Mouse (Mus musculus): ENCODE measurements around the gene Aldh1a3. TPM values are rescaled to one million over a fixed set of nuclear protein-coding genes. Genes with fewer than 3 reads are reported as not detected.
A peak's percentile ranks its signal among the peaks of the same experiment; 100 is the strongest.

Gene Aldh1a3
- 2.3 and 3.1 TPM in 2 replicates for polyA plus RNA-seq (2012; rRNA removed)

DNA sequence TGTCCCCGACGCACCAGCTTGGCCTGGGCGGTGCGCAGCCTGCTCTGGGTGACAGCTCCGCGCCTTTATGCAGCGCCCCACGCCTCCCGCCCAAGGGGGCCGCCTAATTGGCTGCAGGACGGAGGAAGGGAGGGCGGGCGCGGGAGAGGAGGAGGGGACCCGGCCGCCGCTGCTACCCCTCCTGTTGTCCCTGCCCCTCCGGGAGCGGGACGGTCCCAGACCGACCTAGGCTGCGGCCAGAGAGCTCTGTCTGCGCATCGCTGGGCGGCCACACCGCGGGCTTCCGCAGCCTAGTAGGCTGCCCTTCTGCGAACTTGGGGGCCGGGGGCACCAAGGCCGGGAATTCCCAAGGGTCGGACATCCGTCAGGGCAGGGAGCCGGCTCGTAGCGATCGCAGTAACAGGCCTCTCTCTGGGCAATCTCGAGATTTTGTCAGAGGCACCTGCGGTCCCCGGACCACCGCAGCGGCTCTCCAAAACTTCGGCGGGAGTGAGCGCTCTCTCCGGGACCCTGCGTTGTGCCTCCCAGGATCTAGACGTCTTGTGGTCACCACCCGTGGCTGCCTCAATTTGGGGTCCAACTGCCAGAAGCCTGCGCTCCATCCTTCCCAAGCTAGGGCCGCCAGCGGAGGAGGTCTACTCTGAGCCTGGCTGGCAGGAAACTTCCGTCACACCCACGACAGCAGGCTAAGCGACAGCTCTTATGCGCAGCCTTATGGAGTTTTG lies at the start of gene Aldh1a3:
TSS of gene Aldh1a3 (minus strand) at position 81 of the 725 bp plus-strand sequence.
- peak in 1 of 2 experiments; percentile 48 for DNase-seq (ENCODE audit: extremely low spot score in 1 of 2, low spot score in 1 of 2)

DNA sequence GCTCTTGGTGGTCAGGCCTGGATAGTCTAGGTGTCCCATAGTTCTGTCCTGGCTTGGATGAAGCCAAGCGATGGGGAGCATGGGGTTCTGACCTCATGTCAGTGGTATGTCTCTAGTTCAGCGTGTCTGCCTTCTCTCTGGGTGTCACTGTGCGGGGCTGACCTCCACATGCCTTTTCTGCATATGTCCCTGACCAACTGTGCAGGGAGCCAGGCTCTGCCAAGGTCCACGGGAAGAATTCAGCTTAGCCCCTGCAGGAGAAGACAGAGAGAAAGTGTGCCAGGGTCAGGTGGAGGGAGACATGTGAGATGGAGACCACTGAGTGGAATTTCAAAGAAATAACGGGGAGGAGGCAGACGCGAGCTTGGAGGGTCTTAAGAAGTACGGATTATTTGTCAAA lies 49.0 kb upstream of the Aldh1a3 start:
- no peak for DNase-seq (ENCODE audit: extremely low spot score in 1 of 2, low spot score in 1 of 2)

DNA sequence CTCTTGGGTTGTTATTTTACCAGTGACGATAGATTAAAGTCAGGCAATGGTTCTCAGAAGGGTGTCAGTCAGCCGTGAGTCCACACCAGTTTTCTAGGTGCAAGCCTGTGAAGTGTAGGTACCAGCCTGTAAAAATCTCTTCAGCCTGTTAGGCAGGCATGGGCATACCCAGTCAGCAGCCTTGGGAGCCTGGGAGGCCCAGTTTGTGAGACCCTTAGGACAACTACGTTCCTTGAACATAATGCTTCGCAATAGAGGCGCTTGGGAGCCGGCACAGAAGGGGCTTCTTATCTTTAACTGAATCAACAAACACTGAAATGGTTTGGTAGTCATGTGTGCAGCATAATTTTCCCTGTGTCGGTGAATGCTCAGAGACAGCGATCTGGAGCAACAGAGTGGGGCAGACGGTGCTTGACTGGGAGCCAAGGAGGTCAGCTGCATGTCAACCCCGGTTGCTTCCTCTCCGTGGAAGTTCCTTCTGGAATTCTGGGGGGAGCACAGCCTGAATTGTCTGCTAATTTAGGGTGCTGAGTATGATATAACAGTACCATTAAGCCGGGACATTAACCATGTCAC lies 44.4 kb upstream of the Aldh1a3 start:
- DNase-seq (ENCODE audit: extremely low spot score in 1 of 2, low spot score in 1 of 2): no peak

DNA sequence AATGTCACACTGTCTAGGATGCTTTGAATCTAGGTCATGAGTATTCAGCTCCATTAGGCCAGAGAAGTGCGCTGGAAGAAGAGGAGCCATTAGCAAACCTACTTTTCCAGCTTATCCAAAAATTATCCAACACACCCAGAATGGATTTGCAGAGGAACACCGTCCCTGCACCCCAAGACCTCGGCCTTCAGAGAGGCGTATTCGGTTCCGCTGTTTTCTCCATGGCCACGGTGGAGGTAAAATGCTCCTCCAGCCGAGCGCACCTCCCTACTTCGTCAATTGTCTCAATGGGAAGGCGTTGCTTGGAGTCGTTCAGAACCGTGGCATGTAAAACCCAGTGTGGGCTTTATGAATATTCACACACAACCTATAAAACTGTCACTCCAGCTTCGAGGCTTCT lies 39.3 kb upstream of the Aldh1a3 start:
- DNase-seq (ENCODE audit: extremely low spot score in 1 of 2, low spot score in 1 of 2): no peak

DNA sequence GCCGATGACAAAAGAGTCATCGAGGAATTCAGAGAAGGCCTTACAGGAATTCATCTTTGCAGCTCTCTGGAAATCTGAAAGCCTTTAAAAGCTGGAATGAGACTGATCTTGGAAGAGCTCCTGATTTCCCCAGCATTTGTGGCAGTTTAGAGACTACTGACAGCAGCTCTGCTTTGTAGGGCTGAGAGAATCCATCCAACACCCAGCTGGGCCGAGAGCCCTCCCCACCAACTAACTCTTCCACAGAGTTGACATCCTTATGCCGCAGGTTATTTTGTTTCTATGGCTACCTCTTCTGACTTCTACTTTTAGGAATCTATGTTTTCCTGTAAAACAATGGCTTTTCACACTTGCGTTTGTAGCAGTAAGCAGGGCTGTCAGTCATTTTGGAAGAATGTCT lies 37.9 kb upstream of the Aldh1a3 start:
- DNase-seq (ENCODE audit: extremely low spot score in 1 of 2, low spot score in 1 of 2): peak in 1 of 2 experiments; percentile 26

DNA sequence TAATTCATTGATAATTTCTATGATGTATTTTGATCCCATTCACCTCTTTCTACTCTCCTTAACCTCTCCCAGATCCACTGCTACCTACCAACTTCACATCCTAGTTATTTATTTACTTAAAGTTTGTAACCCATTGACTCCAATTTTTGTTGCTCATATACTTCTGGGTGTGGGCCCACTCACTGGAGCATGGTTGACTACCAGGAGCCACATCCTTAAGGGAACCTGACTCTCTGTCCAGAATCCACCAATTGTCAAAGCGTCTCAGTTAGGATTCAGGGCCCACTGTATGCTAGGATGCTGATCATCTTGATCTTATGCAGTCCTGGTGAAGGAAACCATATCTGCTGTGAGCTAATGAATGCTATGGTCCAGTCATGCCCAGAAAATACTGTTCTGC lies 35.8 kb upstream of the Aldh1a3 start:
- no peak for DNase-seq (ENCODE audit: extremely low spot score in 1 of 2, low spot score in 1 of 2)

DNA sequence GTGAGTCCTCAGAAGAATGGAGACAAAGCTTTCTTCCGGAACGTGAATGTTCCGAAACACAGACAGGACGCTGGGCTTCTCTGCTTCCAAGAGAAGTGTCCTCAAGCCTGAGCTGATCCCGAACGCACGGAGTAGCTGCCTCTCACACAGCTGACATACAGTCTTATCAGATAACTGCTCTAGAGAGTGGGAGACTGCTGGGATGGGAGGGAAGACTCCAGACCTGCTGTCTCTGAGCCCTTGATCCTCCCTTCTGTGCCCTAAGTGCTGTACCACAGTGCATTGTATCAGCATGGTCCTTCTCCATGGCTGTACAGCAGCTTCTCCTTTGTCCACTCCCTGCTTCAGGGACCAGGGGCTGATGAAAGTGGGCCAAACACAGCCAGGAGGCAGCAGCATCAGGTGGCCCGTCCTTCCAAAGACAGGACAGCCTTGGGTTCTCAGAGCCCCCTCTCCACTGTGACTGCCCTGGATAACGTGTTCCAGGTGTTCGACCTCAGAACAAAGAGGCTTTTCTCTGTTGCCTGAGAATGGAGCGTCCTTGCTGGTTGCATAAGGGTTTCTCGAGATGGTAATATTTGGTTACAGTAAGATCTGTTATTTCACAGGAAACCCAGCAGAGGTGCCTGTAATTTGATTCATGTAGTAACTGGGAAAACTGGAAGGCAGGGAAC lies 24.4 kb upstream of the Aldh1a3 start:
- DNase-seq (ENCODE audit: extremely low spot score in 1 of 2, low spot score in 1 of 2): no peak

DNA sequence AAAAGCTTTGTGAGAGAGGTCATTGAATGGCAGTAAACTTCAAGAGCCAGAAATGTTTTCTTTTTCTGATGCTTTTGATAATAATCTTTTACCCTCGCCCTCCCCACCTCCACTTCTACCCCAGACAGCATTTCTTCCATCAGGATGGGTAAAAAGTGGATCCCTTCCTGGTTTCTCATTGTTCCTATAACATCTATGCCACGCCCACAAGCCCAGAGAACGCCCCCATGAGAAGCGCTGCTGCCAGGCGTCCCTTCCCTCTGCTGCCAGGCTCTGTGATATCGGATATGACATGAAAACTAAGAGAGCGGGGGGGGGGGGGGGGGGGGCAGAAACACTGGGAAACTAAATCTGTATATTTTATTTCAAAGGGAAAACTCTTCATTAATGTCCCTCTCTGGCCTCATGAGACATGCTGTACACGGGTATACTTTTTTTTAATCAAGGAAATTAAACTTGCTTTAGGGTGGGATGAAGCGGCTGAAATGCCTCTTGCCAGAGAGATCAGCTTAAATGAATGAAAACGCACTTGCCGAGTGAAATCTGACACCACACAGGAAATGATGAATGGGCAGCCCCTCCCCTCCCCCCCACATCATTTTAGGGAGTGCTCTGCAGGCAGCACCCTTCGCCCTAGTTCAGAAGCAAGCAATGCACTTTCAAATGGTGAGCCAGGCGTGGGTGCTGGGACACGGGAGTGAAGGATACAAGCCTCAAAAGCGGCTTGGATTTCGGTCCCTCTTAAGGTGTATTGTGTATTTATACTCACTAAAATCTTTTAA lies 22.8 kb upstream of the Aldh1a3 start:
- no peak for DNase-seq (ENCODE audit: extremely low spot score in 1 of 2, low spot score in 1 of 2)

DNA sequence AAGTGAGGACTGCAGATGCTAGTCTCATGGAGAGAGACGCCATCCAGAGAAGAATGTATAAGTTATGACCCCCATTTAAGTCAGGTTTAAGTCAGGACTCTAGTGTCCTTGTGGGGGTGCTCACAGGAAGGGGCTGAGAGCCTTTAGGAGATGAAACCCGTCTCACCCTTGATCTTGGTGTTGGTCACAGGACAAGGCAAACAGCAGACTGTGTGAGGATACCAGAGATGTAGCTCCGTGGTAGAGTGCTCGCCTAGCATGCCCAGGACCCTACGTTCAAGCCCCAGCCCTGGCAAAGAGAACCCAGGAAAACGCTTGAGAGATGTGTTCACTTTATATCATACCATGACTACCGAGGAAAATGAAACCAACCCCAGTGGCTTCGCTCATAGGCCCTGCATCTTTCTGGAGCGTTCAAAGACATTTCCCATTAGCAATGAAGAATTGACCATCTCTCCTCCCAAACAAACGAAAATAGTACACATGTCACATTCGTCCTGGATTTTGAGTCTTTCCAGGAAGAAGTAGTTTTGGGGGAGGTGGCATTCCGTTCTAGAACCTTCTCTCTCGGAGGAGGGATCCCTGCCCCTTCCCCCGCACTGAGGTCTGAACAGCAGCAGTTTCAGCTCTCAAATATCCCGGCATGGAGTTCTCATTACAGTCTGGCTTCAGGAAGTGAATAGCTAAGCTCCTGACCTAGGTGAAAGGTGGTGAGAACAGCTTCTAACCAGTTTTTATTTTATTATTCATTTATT lies 21.6 kb upstream of the Aldh1a3 start:
- DNase-seq (ENCODE audit: extremely low spot score in 1 of 2, low spot score in 1 of 2): no peak

DNA sequence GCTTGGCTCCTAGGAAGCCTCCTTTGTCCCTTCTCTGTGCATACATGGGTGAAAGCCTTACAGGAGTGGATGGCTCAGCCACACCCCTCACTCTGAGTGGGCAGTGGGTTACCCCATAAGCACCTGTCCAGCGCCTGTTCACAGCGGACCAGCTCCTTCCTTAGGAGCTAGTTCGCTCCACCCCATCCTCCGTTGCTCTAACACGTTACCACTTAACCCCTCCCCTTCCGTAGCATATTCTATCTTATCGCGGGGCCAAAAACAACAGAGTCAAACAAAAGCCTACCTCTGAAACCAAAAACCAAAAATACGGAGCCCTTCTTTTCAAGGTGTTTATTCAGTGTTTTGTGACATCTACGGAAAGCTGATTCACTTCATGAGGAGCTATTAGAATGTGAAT lies 21.0 kb upstream of the Aldh1a3 start:
- no peak for DNase-seq (ENCODE audit: extremely low spot score in 1 of 2, low spot score in 1 of 2)

DNA sequence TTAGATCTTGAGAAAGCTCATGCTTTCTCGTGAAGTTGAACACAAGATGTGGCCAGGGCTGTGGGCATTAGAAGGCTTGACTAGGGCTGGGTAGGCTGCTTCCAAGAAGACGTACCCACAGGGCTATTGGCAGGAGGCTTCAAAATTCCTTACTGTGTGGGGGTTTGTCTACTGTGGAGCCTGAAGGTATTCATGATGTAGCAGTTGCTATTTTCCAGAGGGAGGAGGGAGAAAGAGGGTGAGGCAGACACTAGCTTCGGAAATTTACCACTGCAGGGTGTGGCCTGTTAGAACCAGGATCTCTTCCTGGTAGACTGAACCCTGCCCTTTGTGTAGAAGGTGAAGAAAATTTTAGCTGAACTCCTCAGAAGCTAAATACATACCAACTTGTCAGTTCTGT lies 19.5 kb upstream of the Aldh1a3 start:
- DNase-seq (ENCODE audit: extremely low spot score in 1 of 2, low spot score in 1 of 2): no peak

DNA sequence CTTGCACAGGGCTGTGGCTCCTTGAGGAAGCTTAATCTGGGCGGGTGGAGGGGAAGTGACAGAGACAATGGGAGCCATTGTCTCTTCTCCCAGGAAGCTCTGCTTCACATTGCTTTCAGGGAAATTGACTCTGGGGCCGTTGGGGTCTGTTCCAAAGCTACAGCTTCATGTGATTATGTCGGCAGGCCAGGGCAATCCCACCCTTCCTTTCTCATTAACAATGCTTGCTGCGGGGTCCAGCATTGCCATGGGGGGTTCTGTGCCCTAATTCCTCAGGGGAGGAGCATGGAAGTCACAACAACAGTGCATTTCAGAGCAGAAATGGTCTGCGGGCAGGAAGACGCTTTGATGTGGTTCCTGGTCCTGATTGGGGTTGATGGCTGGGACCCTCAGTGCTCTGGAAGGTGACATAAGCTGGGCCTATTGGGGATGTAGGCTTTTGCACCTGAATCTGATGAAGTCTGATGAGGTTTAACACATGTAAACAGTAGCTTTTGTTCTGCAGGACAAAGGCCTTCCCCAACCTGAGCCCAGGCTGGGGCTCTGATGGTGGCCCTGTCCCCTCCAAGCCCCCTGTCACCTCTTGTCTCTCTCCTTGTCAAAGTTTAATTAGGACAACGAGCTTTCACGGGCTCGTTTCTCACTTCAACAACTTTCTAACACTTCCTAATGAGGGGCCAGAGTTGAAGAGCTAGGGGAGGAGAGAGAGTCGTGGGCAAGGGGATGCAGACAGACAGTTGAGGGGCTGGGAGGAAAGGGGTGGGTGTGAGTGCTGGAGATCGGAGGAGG lies 18.0 kb upstream of the Aldh1a3 start:
- DNase-seq (ENCODE audit: extremely low spot score in 1 of 2, low spot score in 1 of 2): no peak

DNA sequence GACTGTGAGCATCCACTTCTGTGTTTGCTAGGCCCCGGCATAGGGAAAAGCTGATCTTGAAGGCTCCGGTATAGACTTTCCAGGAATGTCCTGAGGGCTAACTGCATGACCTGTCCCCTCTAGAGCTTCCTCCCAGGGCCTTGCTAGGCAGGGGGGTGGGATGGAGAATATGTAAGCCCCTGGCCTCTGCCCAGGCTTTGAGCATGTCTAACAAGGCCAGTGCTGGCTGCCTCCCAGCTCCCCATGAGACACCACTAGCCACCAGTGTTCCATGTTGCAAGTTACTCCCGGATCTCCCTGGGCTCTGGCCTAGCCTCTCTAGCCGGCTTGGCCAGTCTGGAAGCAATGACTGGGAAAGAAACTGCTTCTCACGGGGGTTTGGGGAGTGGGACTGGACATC lies 17.4 kb upstream of the Aldh1a3 start:
- DNase-seq (ENCODE audit: extremely low spot score in 1 of 2, low spot score in 1 of 2): no peak

DNA sequence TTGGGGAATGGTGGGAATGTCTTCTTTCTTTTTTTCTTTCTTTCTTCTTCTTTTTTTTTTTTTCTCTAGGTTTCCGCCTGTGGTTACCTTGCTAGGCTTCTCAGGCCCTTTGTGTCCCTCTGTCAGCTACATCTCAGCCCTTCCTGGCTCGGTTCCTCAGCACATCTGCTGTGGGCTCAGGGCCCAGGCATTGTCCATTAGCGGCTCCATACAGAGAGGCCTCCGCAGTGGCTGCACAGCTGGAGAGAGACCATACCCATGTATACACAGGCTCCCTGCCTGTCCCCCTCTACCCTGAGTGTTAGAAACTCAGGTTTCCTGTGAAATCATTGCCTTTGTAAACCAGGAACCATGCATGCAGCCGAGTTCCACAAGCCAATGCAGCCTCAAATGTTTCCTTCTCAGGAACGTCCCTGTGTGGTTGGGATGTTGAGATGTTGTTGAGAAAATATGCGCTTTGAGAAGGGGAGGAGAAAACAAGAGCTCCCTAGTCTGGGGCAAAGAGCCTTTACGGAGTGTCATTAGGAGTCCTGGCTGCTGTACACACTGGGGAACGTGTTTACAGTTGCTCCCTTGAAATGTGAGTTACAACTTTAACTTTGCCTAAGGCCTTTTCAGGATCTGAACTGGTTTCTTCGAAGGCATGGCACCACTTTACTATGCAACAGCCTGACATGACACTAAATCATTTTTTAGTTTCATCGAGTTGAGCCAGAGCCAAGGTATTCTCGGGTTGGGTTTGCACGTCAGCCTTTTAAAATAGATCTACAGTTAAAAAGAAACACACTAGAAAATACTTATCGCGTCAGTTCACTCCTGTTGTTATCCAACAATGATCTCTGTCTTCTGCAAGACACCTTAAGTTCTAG lies 15.4 kb upstream of the Aldh1a3 start:
- peak in 1 of 2 experiments; percentile 22 for DNase-seq (ENCODE audit: extremely low spot score in 1 of 2, low spot score in 1 of 2)

DNA sequence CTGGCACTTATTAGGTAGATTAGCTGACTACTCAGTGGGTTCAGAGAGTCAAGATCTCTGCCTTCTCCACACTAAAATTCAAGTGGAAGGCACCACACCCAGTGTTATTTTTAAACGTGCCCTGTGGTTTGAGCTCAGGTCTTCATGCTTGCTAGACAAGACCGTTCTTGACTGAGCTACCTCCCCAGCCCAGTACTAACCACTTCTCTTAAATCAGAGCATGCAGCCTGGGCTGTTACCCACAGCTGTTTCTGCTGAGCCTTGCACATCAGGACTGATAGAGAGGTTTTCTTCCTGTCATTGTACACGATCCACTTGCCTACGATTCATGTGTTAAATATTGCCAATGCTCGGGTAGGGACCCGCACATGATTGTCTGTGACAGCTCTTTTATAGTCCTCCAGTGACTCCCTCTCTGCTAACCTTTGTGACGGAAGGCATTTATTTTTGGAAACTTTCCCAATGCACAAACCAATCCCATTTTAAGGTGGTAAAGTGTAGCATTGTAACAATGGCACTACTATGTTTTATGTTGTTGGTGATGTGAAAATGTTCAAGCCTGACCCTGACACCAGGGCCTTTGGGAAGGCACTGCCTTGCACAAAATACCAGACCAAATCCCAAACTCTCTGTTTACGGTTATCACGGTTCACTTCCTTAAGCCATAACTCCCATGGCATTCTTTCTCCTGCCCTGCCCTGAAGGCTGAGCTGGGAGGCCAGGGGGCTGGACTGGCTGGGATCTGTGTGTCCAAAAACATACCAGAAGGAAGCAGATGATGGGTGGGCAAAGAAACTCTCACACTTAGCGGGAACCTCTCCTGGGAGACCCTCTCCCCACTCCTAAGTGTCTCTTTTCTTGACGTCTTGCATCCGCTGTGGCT lies 11.7 kb upstream of the Aldh1a3 start:
- DNase-seq (ENCODE audit: extremely low spot score in 1 of 2, low spot score in 1 of 2): no peak

DNA sequence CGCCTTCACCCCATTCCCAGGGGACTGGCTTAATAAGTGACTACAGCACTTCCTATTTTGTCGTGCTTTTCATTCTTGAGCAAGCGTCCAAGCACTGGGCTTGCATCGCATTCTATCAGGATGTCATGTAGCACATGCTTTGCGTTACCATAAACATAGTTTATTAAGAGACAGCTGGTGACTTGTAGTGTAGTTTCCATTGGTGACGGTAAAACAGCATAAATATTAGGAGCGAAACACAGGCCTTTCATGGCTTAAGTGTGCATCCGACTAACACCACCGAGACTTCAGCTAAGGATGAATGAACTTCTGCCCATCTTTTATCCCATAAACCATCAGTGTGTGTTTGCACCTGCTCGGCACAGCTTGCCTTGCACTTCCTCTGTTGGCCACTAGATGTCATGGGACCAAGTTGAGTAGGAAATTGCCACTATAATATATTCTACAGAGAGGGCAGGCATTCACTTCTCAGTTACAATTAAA lies 7.2 kb upstream of the Aldh1a3 start:
- peak; percentile 29 to 88 for DNase-seq (ENCODE audit: extremely low spot score in 1 of 2, low spot score in 1 of 2)

DNA sequence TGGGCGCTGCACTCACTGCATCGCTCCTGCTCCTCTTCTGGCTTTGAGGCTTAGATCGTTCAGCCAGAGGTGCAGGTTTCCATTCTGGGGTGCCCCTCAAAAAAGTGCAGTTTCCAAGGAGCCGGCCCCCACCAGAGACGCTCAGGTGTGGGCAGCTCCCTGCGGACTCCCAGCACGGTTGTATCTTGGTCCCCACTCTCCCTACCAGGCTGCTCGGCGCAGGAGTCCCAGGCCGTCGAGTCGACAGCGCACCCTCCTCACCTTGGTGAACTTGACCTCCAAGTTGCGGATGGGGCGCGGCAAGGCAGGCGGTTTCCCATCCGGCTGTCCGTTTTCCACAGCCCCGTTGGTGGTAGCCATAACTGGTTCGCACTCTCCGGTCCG lies 272 bp downstream of the Aldh1a3 start:
- no peak for DNase-seq (ENCODE audit: extremely low spot score in 1 of 2, low spot score in 1 of 2)

DNA sequence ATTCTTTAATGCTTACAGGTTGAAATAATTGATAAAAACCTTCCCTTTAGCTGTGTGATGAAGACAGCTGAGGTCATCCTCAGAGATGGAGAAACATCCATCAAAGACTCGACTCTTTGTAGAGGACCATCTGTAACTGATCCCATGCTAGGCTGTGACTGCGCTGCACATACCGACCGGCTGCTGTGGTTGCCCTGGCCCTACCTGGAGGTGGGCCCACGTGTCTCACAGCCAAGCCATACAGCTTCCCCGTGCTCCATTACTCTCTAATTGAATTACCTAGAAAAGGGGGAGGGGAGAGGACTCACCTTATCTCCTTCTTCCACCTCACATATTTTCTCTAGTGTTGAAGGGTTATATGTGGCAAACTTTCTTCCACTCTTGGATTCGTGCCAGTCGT lies 5.4 kb downstream of the Aldh1a3 start:
- no peak for DNase-seq (ENCODE audit: extremely low spot score in 1 of 2, low spot score in 1 of 2)

Data from frontal cortex, adult 2 months (tissue).